Mouse (Mus musculus) gastrocnemius, adult 18-20 months (tissue): ENCODE results near the gene Nrp2. TPM values are rescaled to one million over a fixed set of nuclear protein-coding genes. Genes with fewer than 3 reads are reported as not detected.

Source experiments
- DNase-seq: peaks from one replicate; pipeline ENCODE4 v3.0.0; 2021; ENCODE audit warnings: low spot score
- total RNA-seq, 2 experiments: library from RNA; stranded (reverse); gene quantifications; 2 replicates each; pipeline ENCODE4 v1.2.3; 2021

Gene Nrp2
- total RNA-seq, 2 experiments from 2014 or later = 3.7 to 8.0 TPM

GRCm38 (mm10) chr1:62812701-62813684, 109.9 kb downstream of the Nrp2 start:
- DNase-seq = no peak

- no peak for DNase-seq
These were observed 110.9 kb downstream of the Nrp2 start for GRCm38 (mm10) chr1:62813938-62814337.

- DNase-seq = no peak
These were observed 114.5 kb downstream of the Nrp2 start for GRCm38 (mm10) chr1:62817566-62817965.

- DNase-seq = no peak
These were observed 117.1 kb downstream of the Nrp2 start for GRCm38 (mm10) chr1:62820170-62820569.

GRCm38 (mm10) chr1:62821509-62822398, 118.7 kb downstream of the Nrp2 start:
- DNase-seq = no peak

- peak; percentile 34 for DNase-seq
These were observed 120.6 kb downstream of the Nrp2 start for GRCm38 (mm10) chr1:62823549-62824195.

- no peak for DNase-seq
These were observed 123.0 kb downstream of the Nrp2 start for GRCm38 (mm10) chr1:62825822-62826765.

- no peak for DNase-seq
These were observed 124.2 kb downstream of the Nrp2 start for GRCm38 (mm10) chr1:62827316-62827715.

- no peak for DNase-seq
These were observed 125.1 kb downstream of the Nrp2 start for GRCm38 (mm10) chr1:62828156-62828555.

GRCm38 (mm10) chr1:62829690-62830417, 126.8 kb downstream of the Nrp2 start:
- DNase-seq = no peak

GRCm38 (mm10) chr1:62830418-62830769, 127.3 kb downstream of the Nrp2 start:
- no peak for DNase-seq

GRCm38 (mm10) chr1:62831725-62832455, 128.8 kb downstream of the Nrp2 start:
- no peak for DNase-seq

GRCm38 (mm10) chr1:62833356-62833755, 130.3 kb downstream of the Nrp2 start:
- no peak for DNase-seq

GRCm38 (mm10) chr1:62834443-62835185, 131.5 kb downstream of the Nrp2 start:
- DNase-seq = no peak

- no peak for DNase-seq
These were observed 135.0 kb downstream of the Nrp2 start for GRCm38 (mm10) chr1:62838083-62838482.

- DNase-seq = no peak
These were observed 135.5 kb downstream of the Nrp2 start for GRCm38 (mm10) chr1:62838631-62839030.

GRCm38 (mm10) chr1:62843215-62843614, 140.1 kb downstream of the Nrp2 start:
- no peak for DNase-seq
